In genomic region chrX:134718524-134718923, GRCm38 (mm10) we compare ENCODE assay signal across 8 mouse cellular contexts. TPM values are rescaled to one million over a fixed set of nuclear protein-coding genes. Genes with fewer than 3 reads are reported as not detected.
A peak's percentile ranks its signal among the peaks of the same experiment; 100 is the strongest.
DNase-seq lines count a peak whose midpoint lies in the region; ATAC-seq lines count a peak whose summit lies in the region.

No protein-coding gene starts in this region.

- peak overlapping the region; percentile 52 for H3K4me3 ChIP-seq in hindbrain, embryonic 15.5 days

- 0 out of 2 replicates have a peak, but pooled peaks cover 8% of the 10 kb centered on the region for H3K36me3 ChIP-seq in hindbrain, embryonic 15.5 days

- peak; percentile 50 for DNase-seq in adipocyte (ENCODE audit: low spot score)
- peak; percentile 56 to 72 for DNase-seq in cerebellum, postnatal 25 days
- DNase-seq in frontal cortex, postnatal 36 days (ENCODE audit: low spot score in 2 of 2), result peak; percentile 50 to 52
- DNase-seq in layer of hippocampus, postnatal 36 days, result peak; percentile 45 to 56
- peak; percentile 86 for DNase-seq in lung, postnatal 10 days
- DNase-seq in ovary, postnatal 36 days (ENCODE audit: low spot score), result peak; percentile 59

- peak overlapping the region; percentile 55 for H3K4me2 ChIP-seq in hindbrain, embryonic 15.5 days

- H3K27ac ChIP-seq in hindbrain, embryonic 15.5 days (replicated peaks), result peak overlapping the region; percentile 95

- WGBS in hindbrain, embryonic 15.5 days, result 28% methylated on average over 14 of the region's 14 CpGs

- H3K27me3 ChIP-seq in hindbrain, embryonic 15.5 days, result no peaks in the 10 kb centered on the region

- peak; percentile 88 for ATAC-seq in hindbrain, embryonic 15.5 days (ENCODE audit: low FRiP score, low read depth)
- ATAC-seq in inflammation-experienced regulatory T-cells, adult 6 months, result no peak

- H3K9ac ChIP-seq in hindbrain, embryonic 15.5 days, result peak overlapping the region; percentile 65

- 0 out of 2 replicates have a peak, but pooled peaks cover 4% of the 10 kb centered on the region for H3K4me1 ChIP-seq in hindbrain, embryonic 15.5 days (replicated peaks)

- H3K9me3 ChIP-seq in hindbrain, embryonic 15.5 days, result no peaks in the 10 kb centered on the region

RNA-seq across cellular contexts. Expression of gene Armcx1, which starts 0.8 kb away (rescaled TPM):
- 89.9 and 98.5 TPM in 2 replicates for polyA plus RNA-seq in hindbrain, embryonic 15.5 days (2015; fragmentation: Nextera tagmentation; extraction: Ambion mirVana)
- total RNA-seq in layer of hippocampus, postnatal 36 days (2021), result 10 to 100 TPM; 58.5 to 60.7 TPM
- polyA plus RNA-seq in inflammation-experienced regulatory T-cells, adult 6 months (2017; shearing (Covaris generic)), result 1 to 10 TPM in 2 of 3 experiments, under 1 TPM in 1; 0.54 to 4.6 (median 1.4) TPM

RNA-seq across cellular contexts. Expression of gene Armcx4, which starts 32.2 kb away (rescaled TPM):
- polyA plus RNA-seq in hindbrain, embryonic 15.5 days (2015; fragmentation: Nextera tagmentation; extraction: Ambion mirVana), result 5.2 and 5.3 TPM in 2 replicates
- total RNA-seq in layer of hippocampus, postnatal 36 days (2021), result 10 to 100 TPM; 34.0 to 35.0 TPM
- 1 to 10 TPM in 1 of 3 experiments, under 1 TPM in 2; 0.54 to 1.0 (median 0.62) TPM for polyA plus RNA-seq in inflammation-experienced regulatory T-cells, adult 6 months (2017; shearing (Covaris generic))

RNA-seq across cellular contexts. Expression of gene Armcx6, which starts 32.7 kb away (rescaled TPM):
- 45.8 and 49.2 TPM in 2 replicates for polyA plus RNA-seq in hindbrain, embryonic 15.5 days (2015; fragmentation: Nextera tagmentation; extraction: Ambion mirVana)
- total RNA-seq in layer of hippocampus, postnatal 36 days (2021), result 1 to 10 TPM; 7.1 to 7.8 TPM
- 1 to 10 TPM in 2 of 3 experiments, under 1 TPM in 1; 0.80 to 2.5 (median 1.7) TPM for polyA plus RNA-seq in inflammation-experienced regulatory T-cells, adult 6 months (2017; shearing (Covaris generic))

RNA-seq across cellular contexts. Expression of gene Armcx3, which starts 37.9 kb away (rescaled TPM):
- 86.5 and 87.7 TPM in 2 replicates for polyA plus RNA-seq in hindbrain, embryonic 15.5 days (2015; fragmentation: Nextera tagmentation; extraction: Ambion mirVana)
- 10 to 100 TPM; 84.7 to 88.2 TPM for total RNA-seq in layer of hippocampus, postnatal 36 days (2021)
- 10 to 100 TPM in 2 of 3 experiments, 1 to 10 TPM in 1; 9.8 to 15.9 (median 12.1) TPM for polyA plus RNA-seq in inflammation-experienced regulatory T-cells, adult 6 months (2017; shearing (Covaris generic))

Comparison
In these comparisons a context has a peak if more than half of its experiments do, and no peak if none do; other contexts are left out.
1. RNA of gene Armcx1, which starts 0.8 kb away (polyA plus RNA-seq): 89.9 to 98.5 TPM in hindbrain, embryonic 15.5 days; 0.54 to 4.6 TPM in inflammation-experienced regulatory T-cells, adult 6 months; every median in the first group is over 10 times any median in the second.
2. RNA of gene Armcx6, which starts 32.7 kb away (polyA plus RNA-seq): 45.8 to 49.2 TPM in hindbrain, embryonic 15.5 days; 0.80 to 2.5 TPM in inflammation-experienced regulatory T-cells, adult 6 months; every median in the first group is over 10 times any median in the second.
3. Peak in every context shown above with its lines, with median percentiles within 50 percentile points of each other: DNase-seq.